Mouse (Mus musculus) liver, embryonic 12.5 days (tissue): Measurements from ENCODE around the gene Myh7. TPM values are rescaled to one million over a fixed set of nuclear protein-coding genes. Genes with fewer than 3 reads are reported as not detected.
"Not testable (repeated sequence)": the region's sequence is repeated elsewhere in the genome, so short reads cannot be mapped to it uniquely, and the experiment has no call there.

ENCODE experiments used
- ATAC-seq: fragments of 200-750 bp; cut with Nextera tagmentation; 2 replicates; pipeline ENCODE4 v1.8.0; 2017; ENCODE audit warnings: moderate number of reproducible peaks, mild to moderate bottlenecking, moderate library complexity
- H3K27ac ChIP-seq: fragments of 300-500 bp; sonication (generic); 2 replicates; pipeline ENCODE4 v1.5.1; 2016; ENCODE audit warnings: mild to moderate bottlenecking
- H3K27me3 ChIP-seq: fragments of 300-500 bp; sonication (generic); replicated peaks from 2 replicates; pipeline ENCODE4 v1.6.1; 2016; ENCODE audit warnings: mild to moderate bottlenecking, moderate library complexity
- H3K36me3 ChIP-seq: fragments of 300-500 bp; sonication (generic); 2 replicates; pipeline ENCODE4 v1.6.1; 2016; ENCODE audit warnings: mild to moderate bottlenecking, moderate library complexity
- H3K4me1 ChIP-seq: fragments of 300-500 bp; sonication (generic); 2 replicates; pipeline ENCODE4 v1.6.1; 2016
- H3K4me2 ChIP-seq: fragments of 300-500 bp; sonication (generic); 2 replicates; pipeline ENCODE4 v1.6.1; 2016; ENCODE audit warnings: mild to moderate bottlenecking, moderate library complexity
- H3K4me3 ChIP-seq: fragments of 300-500 bp; sonication (generic); 2 replicates; pipeline ENCODE4 v1.5.1; 2016; ENCODE audit warnings: mild to moderate bottlenecking, moderate library complexity
- H3K9ac ChIP-seq: fragments of 300-500 bp; sonication (generic); 2 replicates; pipeline ENCODE4 v1.6.1; 2016; ENCODE audit warnings: mild to moderate bottlenecking, moderate library complexity
- H3K9me3 ChIP-seq: fragments of 300-500 bp; sonication (generic); replicated peaks from 2 replicates; pipeline ENCODE4 v1.6.1; 2016; ENCODE audit warnings: mild to moderate bottlenecking, moderate library complexity
- WGBS: fragments of 180-500 bp; shearing (Covaris S2); methylation state at CpG from one replicate; pipeline ENCODE4 v1.1.7; 2016; ENCODE audit not compliant: insufficient replicate concordance; 5-methylcytosine and 5-hydroxymethylcytosine counted together
- polyA plus RNA-seq: library from polyadenylated mRNA; unstranded; fragments of >200 nt; fragmentation: Nextera tagmentation; extraction: Ambion mirVana; gene quantifications from 2 replicates; pipeline ENCODE4 v1.2.1, GENCODE M21; 2016

The Myh7 gene
- polyA plus RNA-seq, 1 experiment from 2014 or later: 0.82 TPM

DNA sequence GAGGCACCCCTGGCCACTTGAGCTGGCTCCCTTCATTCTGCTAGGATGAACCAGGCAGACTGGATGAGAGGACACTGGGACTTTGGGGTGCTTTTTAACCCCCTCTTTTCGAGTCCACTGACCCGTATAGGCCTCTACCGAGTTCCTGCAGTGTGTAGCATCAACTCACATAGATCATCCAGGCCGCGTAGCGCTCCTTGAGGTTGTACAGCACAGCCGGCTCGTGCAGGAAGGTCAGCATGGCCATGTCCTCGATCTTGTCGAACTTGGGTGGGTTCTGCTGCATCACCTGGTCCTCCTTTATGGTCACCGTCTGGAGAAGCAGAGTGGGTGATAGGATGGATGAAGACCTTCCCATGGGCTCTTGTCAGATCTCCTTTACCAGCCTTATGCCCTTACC, 30.7 kb downstream of the Myh7 start:
- 77% methylated on average over 11 of the region's 11 CpGs for WGBS
- H3K36me3 ChIP-seq: no peaks in the 10 kb centered on the region
- peaks cover 7% of the 10 kb centered on the region for H3K27me3 ChIP-seq
- no peak overlapping the region for H3K4me3 ChIP-seq
- no peak for ATAC-seq
- H3K9ac ChIP-seq: no peak overlapping the region
- H3K4me2 ChIP-seq: no peak overlapping the region
- no peaks in the 10 kb centered on the region for H3K4me1 ChIP-seq
- no peaks in the 10 kb centered on the region for H3K9me3 ChIP-seq
- no peak overlapping the region for H3K27ac ChIP-seq

DNA sequence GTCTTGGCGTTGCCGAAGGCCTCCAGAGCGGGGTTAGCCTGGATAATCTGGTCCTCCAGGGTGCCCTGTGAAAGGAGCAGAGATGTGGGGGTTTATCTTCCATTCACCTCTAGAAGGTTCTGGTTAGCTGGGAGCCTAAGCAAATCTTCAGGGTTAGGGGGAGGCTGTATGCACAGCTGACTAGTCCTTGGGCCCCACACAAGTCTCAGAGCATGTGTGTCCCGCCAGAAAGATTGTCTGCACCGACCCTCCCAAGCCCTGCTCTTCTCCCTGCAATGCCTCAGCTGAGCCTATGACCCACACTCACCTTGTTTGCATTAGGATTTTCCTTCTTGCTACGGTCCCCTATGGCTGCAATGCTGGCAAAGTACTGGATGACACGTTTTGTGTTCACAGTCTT, 31.7 kb downstream of the Myh7 start:
- ATAC-seq: no peak
- no peak overlapping the region for H3K27ac ChIP-seq
- no peaks in the 10 kb centered on the region for H3K4me1 ChIP-seq
- H3K9me3 ChIP-seq: no peaks in the 10 kb centered on the region
- 74% methylated on average over 7 of the region's 7 CpGs for WGBS
- H3K4me3 ChIP-seq: no peak overlapping the region
- H3K4me2 ChIP-seq: no peak overlapping the region
- H3K27me3 ChIP-seq: no peaks in the 10 kb centered on the region; the same call in none of the 2 replicates
- no peak overlapping the region for H3K9ac ChIP-seq
- H3K36me3 ChIP-seq: no peaks in the 10 kb centered on the region

DNA sequence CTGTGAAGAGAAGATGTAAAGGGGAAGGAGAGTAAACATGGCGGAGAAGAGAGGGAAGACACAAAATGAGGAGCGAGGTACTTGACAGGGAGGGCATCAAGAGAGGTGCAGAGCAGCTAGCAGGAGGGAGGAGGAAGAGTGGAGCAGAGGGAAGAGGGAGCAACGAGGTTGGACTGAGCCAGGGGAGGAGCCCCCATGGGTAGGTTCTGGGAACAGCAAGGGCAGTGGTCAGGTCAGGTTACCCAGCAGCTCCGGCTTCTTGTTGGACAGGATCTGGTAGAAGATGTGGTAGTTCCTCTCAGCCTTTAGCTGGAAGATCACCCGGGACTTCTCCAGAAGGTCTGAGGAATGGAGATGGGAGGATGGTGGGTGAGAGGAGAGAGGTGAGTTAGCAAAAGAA, 32.9 kb downstream of the Myh7 start:
- H3K27me3 ChIP-seq: no peaks in the 10 kb centered on the region; the same call in none of the 2 replicates
- H3K4me3 ChIP-seq: no peak overlapping the region
- no peak overlapping the region for H3K9ac ChIP-seq
- WGBS: 61% methylated on average over 5 of the region's 5 CpGs
- H3K36me3 ChIP-seq: no peaks in the 10 kb centered on the region
- ATAC-seq: no peak
- H3K27ac ChIP-seq: no peak overlapping the region
- H3K4me1 ChIP-seq: no peaks in the 10 kb centered on the region
- no peaks in the 10 kb centered on the region for H3K9me3 ChIP-seq
- no peak overlapping the region for H3K4me2 ChIP-seq

DNA sequence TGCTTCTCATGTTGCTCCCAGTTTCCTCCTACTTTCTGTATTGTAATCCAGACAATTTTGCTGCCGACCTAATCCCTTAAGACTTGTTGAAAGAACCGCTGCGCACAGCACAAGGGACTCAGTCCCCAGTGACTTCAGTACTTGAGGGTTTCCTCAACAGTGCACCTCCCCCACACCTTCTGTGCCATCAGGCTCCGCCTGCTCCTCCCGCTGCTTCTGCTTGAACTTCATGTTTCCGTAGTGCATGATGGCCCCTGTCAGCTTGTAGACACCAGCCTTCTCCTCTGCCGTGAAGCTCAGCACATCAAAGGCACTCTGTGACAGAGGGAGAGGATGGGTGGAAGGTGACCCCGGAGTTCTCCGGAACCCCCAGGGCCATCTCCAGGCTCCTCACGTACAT, 33.7 kb downstream of the Myh7 start:
- Histone ChIP-seq H3K36me3 (no peaks in the 10 kb centered on the region), H3K4me3 (no peak overlapping the region), H3K4me1 (no peaks in the 10 kb centered on the region), H3K27ac (no peak overlapping the region), H3K9me3 (no peaks in the 10 kb centered on the region), H3K9ac (no peak overlapping the region), H3K4me2 (no peak overlapping the region), H3K27me3 (no peaks in the 10 kb centered on the region; the same call in none of the 2 replicates)
- WGBS: 37% methylated on average over 10 of the region's 10 CpGs
- no peak for ATAC-seq

DNA sequence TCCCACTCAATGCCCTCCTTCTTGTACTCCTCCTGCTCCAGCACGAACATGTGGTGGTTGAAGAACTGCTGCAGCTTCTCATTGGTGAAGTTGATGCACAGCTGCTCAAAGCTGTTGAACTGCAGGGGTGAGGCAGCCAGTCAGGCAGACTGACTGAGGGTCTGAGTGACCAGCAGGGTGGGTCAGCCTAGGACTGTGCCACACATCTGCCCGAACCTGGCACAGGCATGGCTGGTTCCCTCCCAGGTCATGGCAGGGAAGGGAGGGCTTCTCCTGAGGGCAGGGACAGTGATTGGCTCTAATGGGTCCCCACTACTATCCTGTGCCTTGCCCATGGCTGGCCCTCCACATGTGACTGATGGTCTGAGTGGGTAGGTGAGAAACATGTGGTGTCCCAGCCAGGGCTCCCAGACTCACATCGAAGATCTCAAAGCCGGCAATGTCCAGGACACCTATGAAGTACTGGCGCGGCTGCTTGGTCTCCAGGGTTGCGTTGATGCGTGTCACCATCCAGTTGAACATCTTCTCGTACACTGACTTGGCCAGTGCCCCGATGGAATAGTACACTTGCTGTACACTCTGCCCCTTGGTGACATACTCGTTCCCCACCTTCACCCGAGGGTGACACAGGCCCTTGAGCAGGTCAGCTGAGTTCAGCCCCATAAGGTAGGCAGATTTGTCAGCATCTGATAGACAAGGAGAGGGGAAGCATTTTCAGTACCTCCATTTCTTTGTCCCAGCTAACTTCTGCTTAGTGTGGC, 34.4 kb downstream of the Myh7 start:
- H3K36me3 ChIP-seq, H3K4me1 ChIP-seq, H3K9me3 ChIP-seq, ATAC-seq, H3K9ac ChIP-seq, H3K27ac ChIP-seq, H3K27me3 ChIP-seq, H3K4me3 ChIP-seq, H3K4me2 ChIP-seq: not testable (repeated sequence)
- WGBS: 68% methylated on average over 12 of the region's 12 CpGs

DNA sequence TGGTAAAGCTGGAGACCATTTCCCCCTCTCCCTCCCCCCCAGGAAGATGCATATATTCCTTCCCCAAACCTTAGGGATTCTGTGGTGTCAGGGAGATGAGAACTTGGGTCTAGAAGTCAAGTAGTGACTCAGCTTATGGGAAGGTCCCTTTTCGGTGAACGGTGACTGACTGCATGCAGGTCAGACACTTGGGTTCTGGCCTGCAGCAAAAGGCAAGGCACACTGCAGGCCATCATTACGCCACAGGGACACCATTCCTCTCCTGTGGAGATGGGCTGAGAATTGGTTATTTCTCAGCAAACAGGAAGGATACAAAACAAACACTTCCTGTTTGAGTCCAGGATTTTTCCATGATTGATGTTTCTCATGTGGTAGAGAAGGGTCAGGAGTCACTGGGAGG, 35.2 kb downstream of the Myh7 start:
- no peak for ATAC-seq
- no peak overlapping the region for H3K27ac ChIP-seq
- H3K36me3 ChIP-seq: no peaks in the 10 kb centered on the region
- no peak overlapping the region for H3K4me2 ChIP-seq
- no peaks in the 10 kb centered on the region for H3K4me1 ChIP-seq
- no peak overlapping the region for H3K9ac ChIP-seq
- no peaks in the 10 kb centered on the region for H3K9me3 ChIP-seq
- no peaks in the 10 kb centered on the region; the same call in none of the 2 replicates for H3K27me3 ChIP-seq
- WGBS: 57% methylated on average over 3 of the region's 3 CpGs
- no peak overlapping the region for H3K4me3 ChIP-seq

DNA sequence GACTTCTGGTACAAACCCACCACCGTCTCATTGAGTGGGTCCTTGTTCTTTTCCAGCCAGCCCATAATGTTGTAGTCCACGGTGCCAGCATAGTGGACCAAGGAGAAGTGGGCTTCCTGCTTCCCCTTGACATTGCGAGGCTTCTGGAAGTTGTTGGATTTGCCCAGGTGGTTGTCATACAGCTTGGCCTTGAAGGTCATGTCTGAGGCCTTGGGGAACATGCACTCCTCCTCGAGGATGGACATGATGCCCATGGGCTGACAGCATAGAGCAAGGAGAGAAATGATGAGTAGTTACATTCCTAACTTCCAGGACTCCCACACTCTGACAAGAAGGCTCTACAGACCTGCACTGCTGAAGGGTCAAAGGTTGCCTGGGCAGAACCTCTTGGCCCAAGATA, 35.9 kb downstream of the Myh7 start:
- Histone ChIP-seq H3K27ac (no peak overlapping the region), H3K4me3 (no peak overlapping the region)

DNA sequence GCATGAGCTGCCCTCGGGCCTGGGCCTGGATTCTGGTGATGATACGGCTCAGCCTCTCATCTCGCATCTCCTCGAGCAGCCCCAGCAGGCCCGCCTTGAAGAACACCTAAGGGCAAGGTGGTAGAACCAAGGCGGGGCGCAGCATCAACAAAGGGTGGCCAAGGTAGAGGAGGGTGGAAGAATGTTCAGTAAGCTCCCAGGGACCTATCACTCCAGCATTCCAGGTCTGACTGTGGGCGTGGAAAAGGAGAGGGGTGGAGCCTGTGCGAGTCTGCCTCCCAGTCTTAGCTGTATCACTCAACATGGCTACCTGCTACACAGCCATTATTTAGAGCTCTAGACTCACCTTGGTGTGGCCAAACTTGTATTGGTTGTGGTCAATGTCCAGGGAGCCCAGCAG, 37.9 kb downstream of the Myh7 start:
- H3K27ac ChIP-seq: no peak overlapping the region
- no peak overlapping the region for H3K4me3 ChIP-seq
- WGBS: 61% methylated on average over 9 of the region's 9 CpGs
- H3K36me3 ChIP-seq: no peaks in the 10 kb centered on the region
- H3K9ac ChIP-seq: no peak overlapping the region
- H3K27me3 ChIP-seq: peaks cover 13% of the 10 kb centered on the region
- H3K4me1 ChIP-seq: no peaks in the 10 kb centered on the region
- no peaks in the 10 kb centered on the region for H3K9me3 ChIP-seq
- no peak for ATAC-seq
- no peak overlapping the region for H3K4me2 ChIP-seq

More for the DNA sequence above, 35.9 kb downstream of the Myh7 start:
- no peak overlapping the region for H3K9ac ChIP-seq
- no peaks in the 10 kb centered on the region for H3K36me3 ChIP-seq
- no peak overlapping the region for H3K4me2 ChIP-seq
- no peaks in the 10 kb centered on the region; the same call in none of the 2 replicates for H3K27me3 ChIP-seq
- ATAC-seq: no peak
- no peaks in the 10 kb centered on the region for H3K9me3 ChIP-seq
- 51% methylated on average over 4 of the region's 4 CpGs for WGBS
- no peaks in the 10 kb centered on the region for H3K4me1 ChIP-seq

DNA sequence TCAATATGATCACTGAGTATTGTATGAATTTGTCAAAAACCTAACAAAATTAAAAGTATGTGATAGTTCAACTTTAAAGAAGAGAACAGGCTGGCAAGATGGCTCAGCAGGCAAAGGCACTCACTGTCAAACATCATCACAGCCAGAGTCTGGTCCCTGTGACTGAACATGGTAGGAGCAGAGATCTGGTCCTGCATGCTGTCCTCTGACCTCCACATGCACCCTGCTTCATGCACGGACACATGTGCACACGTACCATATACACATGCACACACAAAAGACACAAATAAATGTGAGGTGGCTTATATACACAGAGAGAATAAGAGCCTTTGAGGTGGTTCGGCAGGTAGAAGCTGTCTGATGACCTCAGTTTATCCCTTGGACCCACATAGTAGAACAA, 38.9 kb downstream of the Myh7 start:
- H3K9ac ChIP-seq: no peak overlapping the region
- no peak overlapping the region for H3K27ac ChIP-seq
- ATAC-seq: no peak
- H3K36me3 ChIP-seq: no peaks in the 10 kb centered on the region
- H3K9me3 ChIP-seq: no peaks in the 10 kb centered on the region
- no peak overlapping the region for H3K4me2 ChIP-seq
- WGBS: 56% methylated on average over 3 of the region's 3 CpGs
- no peak overlapping the region for H3K4me3 ChIP-seq
- no peaks in the 10 kb centered on the region for H3K4me1 ChIP-seq
- H3K27me3 ChIP-seq: peaks cover 17% of the 10 kb centered on the region

DNA sequence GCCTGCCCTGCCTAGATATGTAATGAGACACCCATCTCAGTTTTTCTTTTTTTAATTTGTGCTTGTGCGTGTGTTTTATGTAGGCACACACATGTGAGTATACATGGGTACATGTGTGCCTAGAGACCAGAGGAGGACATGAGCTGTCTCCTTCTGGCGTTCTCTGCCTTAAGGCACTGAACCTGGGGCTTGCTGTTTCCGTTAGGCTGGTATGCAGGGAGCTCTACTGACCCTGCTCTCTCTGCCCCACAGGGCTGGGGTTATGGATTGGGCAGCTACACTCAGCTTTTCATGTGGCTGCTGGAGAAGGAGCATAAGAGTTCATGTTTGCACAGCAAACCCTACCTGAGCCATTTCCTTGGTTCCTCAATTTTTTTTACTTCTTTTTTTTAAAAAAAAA, 40.0 kb downstream of the Myh7 start:
- H3K4me2 ChIP-seq: no peak overlapping the region
- H3K27me3 ChIP-seq: peaks cover 27% of the 10 kb centered on the region
- 56% methylated on average over 3 of the region's 3 CpGs for WGBS
- no peaks in the 10 kb centered on the region for H3K4me1 ChIP-seq
- H3K4me3 ChIP-seq: no peak overlapping the region
- no peak overlapping the region for H3K27ac ChIP-seq
- H3K9me3 ChIP-seq: no peaks in the 10 kb centered on the region
- H3K36me3 ChIP-seq: no peaks in the 10 kb centered on the region
- ATAC-seq: no peak
- H3K9ac ChIP-seq: no peak overlapping the region

DNA sequence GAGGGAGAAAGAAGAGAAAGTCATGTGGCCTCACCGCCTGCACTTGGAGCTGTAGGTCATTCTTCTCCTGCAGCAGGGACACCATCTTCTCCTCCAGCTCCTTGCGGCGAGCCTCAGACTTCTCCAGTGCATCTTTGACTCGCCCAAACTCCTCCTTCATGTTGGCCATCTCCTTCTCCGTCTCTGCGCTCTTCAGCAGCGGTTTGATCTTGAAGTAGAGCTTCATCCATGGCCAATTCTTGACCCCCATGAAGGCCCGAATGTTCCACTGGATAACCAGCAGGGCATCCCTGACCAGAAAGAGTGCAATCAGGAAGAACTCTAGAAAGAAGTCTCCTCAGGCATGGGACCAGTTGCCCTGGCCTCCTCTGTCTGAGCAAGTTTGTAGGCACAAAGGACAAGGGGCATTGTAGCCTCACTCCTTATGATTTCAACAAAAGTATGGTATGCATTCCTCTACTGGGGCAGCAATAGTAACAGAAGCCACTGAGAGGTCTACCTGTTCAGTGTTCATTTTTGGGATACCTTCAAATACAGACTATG, 40.7 kb downstream of the Myh7 start:
- Histone ChIP-seq H3K9ac (no peak overlapping the region), H3K27me3 (peaks cover 27% of the 10 kb centered on the region), H3K36me3 (no peaks in the 10 kb centered on the region), H3K27ac (no peak overlapping the region), H3K4me2 (no peak overlapping the region), H3K9me3 (no peaks in the 10 kb centered on the region), H3K4me1 (no peaks in the 10 kb centered on the region), H3K4me3 (no peak overlapping the region)
- no peak for ATAC-seq
- WGBS: 70% methylated on average over 8 of the region's 8 CpGs

DNA sequence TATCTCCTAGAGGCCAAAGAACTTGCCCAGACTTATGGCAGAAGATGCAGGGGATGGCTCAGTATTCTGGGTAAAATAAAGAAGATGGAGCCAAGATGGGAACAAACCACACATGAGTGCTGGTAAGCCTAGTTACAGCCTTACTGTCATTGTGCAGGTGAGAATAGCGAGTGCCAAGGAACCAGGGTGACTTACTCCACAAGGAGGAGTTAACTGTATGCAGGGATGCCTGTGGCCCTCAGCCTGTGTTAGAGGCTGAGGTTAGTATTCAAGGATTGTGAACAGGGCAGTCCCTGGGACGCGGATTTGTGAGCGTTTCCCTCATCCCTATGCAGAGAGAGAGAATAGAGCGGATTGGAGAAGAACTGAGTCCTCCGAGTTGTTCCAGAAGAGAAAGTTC, 42.8 kb downstream of the Myh7 start:
- 81% methylated on average over 6 of the region's 6 CpGs for WGBS
- Histone ChIP-seq H3K4me3 (no peak overlapping the region), H3K27me3 (peaks cover 31% of the 10 kb centered on the region), H3K4me1 (no peaks in the 10 kb centered on the region), H3K9me3 (no peaks in the 10 kb centered on the region), H3K9ac (no peak overlapping the region), H3K36me3 (no peaks in the 10 kb centered on the region), H3K4me2 (no peak overlapping the region), H3K27ac (no peak overlapping the region)
- ATAC-seq: no peak

DNA sequence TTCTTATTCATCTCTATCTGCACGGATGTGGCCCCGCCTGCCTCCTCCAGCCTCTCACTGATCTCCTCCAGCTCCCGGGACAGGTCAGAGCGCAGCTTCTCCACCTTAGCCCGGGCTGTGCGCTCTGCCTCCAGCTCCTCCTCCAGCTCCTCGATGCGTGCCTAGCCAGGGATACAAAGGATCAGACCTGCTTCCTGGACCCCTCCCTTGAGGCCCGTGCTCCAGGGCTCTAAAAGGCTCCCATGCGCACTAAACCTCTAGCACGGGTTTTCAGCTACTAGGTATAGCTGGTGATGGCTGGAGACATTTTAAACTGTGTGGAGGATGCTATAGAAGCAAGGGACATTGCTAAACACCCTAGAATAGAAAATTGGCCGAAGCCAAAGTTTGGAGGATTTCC, 43.9 kb downstream of the Myh7 start:
- no peak overlapping the region for H3K4me2 ChIP-seq
- no peak overlapping the region for H3K27ac ChIP-seq
- WGBS: 37% methylated on average over 12 of the region's 12 CpGs
- H3K9me3 ChIP-seq: no peaks in the 10 kb centered on the region
- no peaks in the 10 kb centered on the region for H3K4me1 ChIP-seq
- no peak overlapping the region for H3K4me3 ChIP-seq
- no peaks in the 10 kb centered on the region for H3K36me3 ChIP-seq
- H3K27me3 ChIP-seq: peaks cover 31% of the 10 kb centered on the region
- H3K9ac ChIP-seq: no peak overlapping the region
- no peak for ATAC-seq
